Mouse (Mus musculus) subcutaneous adipose tissue, adult 2 months (tissue): Measurements from ENCODE around the gene Nxf1. TPM values are rescaled to one million over a fixed set of nuclear protein-coding genes. Genes with fewer than 3 reads are reported as not detected.

Experiments
- polyA plus RNA-seq: library from polyadenylated mRNA; depleted of rRNA; stranded (reverse); fragments of >200 nt; gene quantifications from 2 replicates; pipeline ENCODE4 v1.2.3, GENCODE M21; 2012; ENCODE audit warnings: low replicate concordance; rRNA removed

Nxf1 gene
- polyA plus RNA-seq = 93.8 and 152 TPM in 2 replicates

GRCm38 (mm10) chr19:8756635-8757387 is at the start of gene Nxf1:
Gene Nxf1, plus strand, starts transcription at chr19:8757073.

GRCm38 (mm10) chr19:8722907-8723573 is 33.8 kb upstream of the Nxf1 start, which contains the start of gene Slc3a2:
Gene Slc3a2, minus strand, starts transcription at chr19:8723369.

GRCm38 (mm10) chr19:8735389-8736159 is 21.3 kb upstream of the Nxf1 start, which contains the start of gene Wdr74:
Gene Wdr74, plus strand, starts transcription at chr19:8735827.

GRCm38 (mm10) chr19:8740603-8741002 is 16.3 kb upstream of the Nxf1 start, which contains the start of gene 1700092M07Rik:
Gene 1700092M07Rik, plus strand, starts transcription at chr19:8740718.

GRCm38 (mm10) chr19:8741243-8741869 is 15.5 kb upstream of the Nxf1 start, which contains the start of gene Stx5a:
Gene Stx5a, plus strand, starts transcription at chr19:8741413.

GRCm38 (mm10) chr19:8770567-8771270 is 13.8 kb downstream of the Nxf1 start, which contains the start of gene Tmem223:
Gene Tmem223, plus strand, starts transcription at chr19:8770996.

GRCm38 (mm10) chr19:8774086-8774835 is 17.4 kb downstream of the Nxf1 start, which contains the start of gene Tmem179b:
Gene Tmem179b, minus strand, starts transcription at chr19:8774467.

GRCm38 (mm10) chr19:8786008-8786781 is 29.3 kb downstream of the Nxf1 start, which contains the start of gene Taf6l:
Gene Taf6l, minus strand, starts transcription at chr19:8786417.

GRCm38 (mm10) chr19:8798264-8798946 is 41.5 kb downstream of the Nxf1 start, which contains the start of gene Polr2g:
Gene Polr2g, minus strand, starts transcription at chr19:8798577.

GRCm38 (mm10) chr19:8802130-8802821 is 45.4 kb downstream of the Nxf1 start, which contains the start of gene Zbtb3:
Gene Zbtb3, plus strand, starts transcription at chr19:8802555.

GRCm38 (mm10) chr19:8818801-8819595 is 62.1 kb downstream of the Nxf1 start, which contains the start of gene Ttc9c:
Gene Ttc9c, minus strand, starts transcription at chr19:8819333.

GRCm38 (mm10) chr19:8819596-8820423 is 62.9 kb downstream of the Nxf1 start, which contains the start of gene Hnrnpul2:
Gene Hnrnpul2, plus strand, starts transcription at chr19:8820010.

